In genomic region chr8:117301457-117302041, GRCm38 (mm10) we compare ENCODE assay signal across 19 mouse cellular contexts. TPM values are rescaled to one million over a fixed set of nuclear protein-coding genes. Genes with fewer than 3 reads are reported as not detected.
DNase-seq lines count a peak whose midpoint lies in the region; ATAC-seq lines count a peak whose summit lies in the region.
"Had no signal": no experiment of that assay in that cellular context is flagged by ENCODE, and none has a peak within 500 bp of the region (broad histone marks: within the 10 kb centered on the region; RNA-seq: fewer than 3 reads in every experiment).

No protein-coding gene starts in this region.

- no peak overlapping the region for H3K4me2 ChIP-seq in hindbrain, embryonic 11.5 days (replicated peaks; ENCODE audit: low read depth, low read length)
- H3K4me2 ChIP-seq in heart, embryonic 11.5 days = no peak overlapping the region
- H3K4me2 ChIP-seq: embryonic facial prominence, embryonic 15.5 days; forebrain, embryonic 15.5 days; heart, embryonic 12.5 days; midbrain, embryonic 12.5 days had no signal

- H3K4me1 ChIP-seq in hindbrain, embryonic 10.5 days (replicated peaks) = peaks cover 80% of the 10 kb centered on the region
- peaks cover 9% of the 10 kb centered on the region for H3K4me1 ChIP-seq in hindbrain, embryonic 11.5 days (replicated peaks; ENCODE audit: control insufficient read depth, insufficient read depth, low read length)
- H3K4me1 ChIP-seq in megakaryocyte, embryonic 14.5 days = peaks cover 96% of the 10 kb centered on the region
- H3K4me1 ChIP-seq in limb, embryonic 10.5 days = peaks cover 75% of the 10 kb centered on the region
- peaks cover 40% of the 10 kb centered on the region for H3K4me1 ChIP-seq in heart, embryonic 11.5 days (ENCODE audit: control insufficient read depth, insufficient read depth, low read length)

- WGBS in hindbrain, embryonic 10.5 days = 82% methylated on average over 12 of the region's 12 CpGs
- WGBS in hindbrain, embryonic 11.5 days = 82% methylated on average over 12 of the region's 12 CpGs
- 79% methylated on average over 12 of the region's 12 CpGs for WGBS in limb, embryonic 10.5 days
- 88% methylated on average over 12 of the region's 12 CpGs for WGBS in heart, embryonic 11.5 days (ENCODE audit: insufficient replicate concordance)

- H3K9me3 ChIP-seq in hindbrain, embryonic 10.5 days = no peaks in the 10 kb centered on the region
- H3K9me3 ChIP-seq in hindbrain, embryonic 11.5 days (ENCODE audit: control insufficient read depth, low read length) = no peaks in the 10 kb centered on the region
- no peaks in the 10 kb centered on the region for H3K9me3 ChIP-seq in megakaryocyte, embryonic 14.5 days
- H3K9me3 ChIP-seq in limb, embryonic 10.5 days (replicated peaks) = no peaks in the 10 kb centered on the region
- no peaks in the 10 kb centered on the region for H3K9me3 ChIP-seq in heart, embryonic 11.5 days (replicated peaks; ENCODE audit: control insufficient read depth, low read length)
- H3K9me3 ChIP-seq: embryonic facial prominence, embryonic 15.5 days; forebrain, embryonic 15.5 days; heart, embryonic 12.5 days; midbrain, embryonic 12.5 days had no signal

- no peak for DNase-seq in hindbrain, embryonic 10.5 days (ENCODE audit: low spot score)
- DNase-seq in hindbrain, embryonic 11.5 days (ENCODE audit: low spot score) = no peak
- no peak for DNase-seq in limb, embryonic 10.5 days (ENCODE audit: low spot score)
- no peak for DNase-seq in right cerebral cortex, postnatal 14 days
- DNase-seq in urinary bladder, postnatal 25 days (ENCODE audit: low spot score) = no peak
- DNase-seq: cerebellum, adult 11 months; gastrocnemius, postnatal 10 days; layer of hippocampus, postnatal 36 days; thymus, postnatal 14 days had no signal

- no peaks in the 10 kb centered on the region for H3K36me3 ChIP-seq in hindbrain, embryonic 10.5 days
- no peaks in the 10 kb centered on the region for H3K36me3 ChIP-seq in hindbrain, embryonic 11.5 days (ENCODE audit: control insufficient read depth, insufficient read depth, low read length)
- peaks cover 81% of the 10 kb centered on the region for H3K36me3 ChIP-seq in megakaryocyte, embryonic 14.5 days (replicated peaks; ENCODE audit: low read length)
- H3K36me3 ChIP-seq in limb, embryonic 10.5 days = 0 out of 2 replicates have a peak, but pooled peaks cover 2% of the 10 kb centered on the region
- no peaks in the 10 kb centered on the region for H3K36me3 ChIP-seq in heart, embryonic 11.5 days (ENCODE audit: control insufficient read depth, insufficient read depth, low read length)
- H3K36me3 ChIP-seq: embryonic facial prominence, embryonic 15.5 days; forebrain, embryonic 15.5 days; heart, embryonic 12.5 days; midbrain, embryonic 12.5 days had no signal

- H3K27ac ChIP-seq in hindbrain, embryonic 10.5 days = 0 out of 2 replicates have a peak overlapping the region, but pooled peaks have one; percentile 16
- H3K27ac ChIP-seq in hindbrain, embryonic 11.5 days (ENCODE audit: low read depth, low read length) = no peak overlapping the region
- peak overlapping the region; percentile 64 for H3K27ac ChIP-seq in limb, embryonic 10.5 days
- H3K27ac ChIP-seq in heart, embryonic 11.5 days (ENCODE audit: low read depth, low read length) = no peak overlapping the region
- H3K27ac ChIP-seq: embryonic facial prominence, embryonic 15.5 days; forebrain, embryonic 15.5 days; kidney, postnatal 0 days; midbrain, embryonic 12.5 days had no signal

- H3K27me3 ChIP-seq in hindbrain, embryonic 10.5 days (ENCODE audit: insufficient read depth, poor library complexity, severe bottlenecking) = no peaks in the 10 kb centered on the region
- no peaks in the 10 kb centered on the region for H3K27me3 ChIP-seq in hindbrain, embryonic 11.5 days (ENCODE audit: control insufficient read depth, insufficient read depth, low read length)
- no peaks in the 10 kb centered on the region for H3K27me3 ChIP-seq in megakaryocyte, embryonic 14.5 days (replicated peaks)
- H3K27me3 ChIP-seq in limb, embryonic 10.5 days (ENCODE audit: low read depth, poor library complexity, severe bottlenecking) = no peaks in the 10 kb centered on the region
- no peaks in the 10 kb centered on the region for H3K27me3 ChIP-seq in heart, embryonic 11.5 days (ENCODE audit: control insufficient read depth, insufficient read depth, low read length)
- H3K27me3 ChIP-seq: embryonic facial prominence, embryonic 15.5 days; forebrain, embryonic 15.5 days; heart, embryonic 12.5 days; midbrain, embryonic 12.5 days had no signal

- no peak overlapping the region for H3K4me3 ChIP-seq in hindbrain, embryonic 10.5 days
- no peak overlapping the region for H3K4me3 ChIP-seq in hindbrain, embryonic 11.5 days (ENCODE audit: low read depth, low read length)
- H3K4me3 ChIP-seq in megakaryocyte, embryonic 14.5 days (replicated peaks) = peak overlapping the region; percentile 46
- H3K4me3 ChIP-seq in limb, embryonic 10.5 days = no peak overlapping the region
- no peak overlapping the region for H3K4me3 ChIP-seq in heart, embryonic 11.5 days (ENCODE audit: low read depth, low read length)
- H3K4me3 ChIP-seq: embryonic facial prominence, embryonic 15.5 days; forebrain, embryonic 15.5 days; heart, embryonic 12.5 days; midbrain, embryonic 12.5 days; myocyte had no signal

- H3K9ac ChIP-seq in hindbrain, embryonic 11.5 days (ENCODE audit: low read depth, low read length) = no peak overlapping the region
- H3K9ac ChIP-seq in heart, embryonic 11.5 days (ENCODE audit: low read depth, low read length) = no peak overlapping the region
- H3K9ac ChIP-seq: embryonic facial prominence, embryonic 15.5 days; forebrain, embryonic 15.5 days; heart, embryonic 12.5 days; midbrain, embryonic 12.5 days had no signal

- no peak for ATAC-seq in hindbrain, embryonic 11.5 days (ENCODE audit: low FRiP score)
- ATAC-seq in megakaryocyte, adult 5-6 weeks (ENCODE audit: poor library complexity, severe bottlenecking) = no peak
- ATAC-seq in heart, embryonic 11.5 days (replicated peaks; ENCODE audit: insufficient number of reproducible peaks, low FRiP score, low TSS enrichment) = no peak
- ATAC-seq: activated CD4-positive, CD25-positive, alpha-beta regulatory T cell, adult 4 months; forebrain, embryonic 15.5 days had no signal

RNA-seq across cellular contexts. Expression of gene Cmip, which starts 44.7 kb away (rescaled TPM):
- polyA plus RNA-seq in hindbrain, embryonic 10.5 days (2016; fragmentation: Nextera tagmentation; extraction: Ambion mirVana) = 10.6 and 14.0 TPM in 2 replicates
- polyA plus RNA-seq in hindbrain, embryonic 11.5 days (2014; fragmentation: Nextera tagmentation; extraction: Ambion mirVana) = 27.0 and 31.9 TPM in 2 replicates
- polyA plus RNA-seq in megakaryocyte, embryonic 14.5 days (2012; ENCODE audit: insufficient read depth, low replicate concordance) = 92.3 and 120 TPM in 2 replicates
- total RNA-seq in megakaryocyte, adult 5-6 weeks (2015) = 58.4 and 60.3 TPM in 2 replicates
- total RNA-seq in megakaryocyte, adult 5-6 weeks (2017) = 22.7 and 26.5 TPM in 2 replicates
- 7.6 and 8.2 TPM in 2 replicates for polyA plus RNA-seq in limb, embryonic 10.5 days (2016; fragmentation: Nextera tagmentation; extraction: Ambion mirVana)
- polyA plus RNA-seq in heart, embryonic 11.5 days (2014; fragmentation: Nextera tagmentation; extraction: Ambion mirVana) = 8.6 and 9.2 TPM in 2 replicates

Comparison
In these comparisons a context has a peak if more than half of its experiments do, and no peak if none do; other contexts are left out.
1. H3K27ac ChIP-seq: peak in hindbrain, embryonic 10.5 days (single experiment) and limb, embryonic 10.5 days (single experiment); none in hindbrain, embryonic 11.5 days (single experiment) and heart, embryonic 11.5 days (single experiment).